8 mouse cellular contexts compared by ENCODE assay signal in genomic region chr6:124661995-124662394, GRCm38 (mm10). TPM values are rescaled to one million over a fixed set of nuclear protein-coding genes. Genes with fewer than 3 reads are reported as not detected.
DNase-seq lines count a peak whose midpoint lies in the region; ATAC-seq and TF ChIP-seq lines count a peak whose summit lies in the region.

No protein-coding gene starts in this region.

- no peak for ATAC-seq in heart, postnatal 0 days (ENCODE audit: insufficient read depth, low read depth)
- ATAC-seq in hindbrain, embryonic 13.5 days (ENCODE audit: low FRiP score) = no peak
- ATAC-seq in midbrain, embryonic 13.5 days = no peak

- no peak for TF ChIP-seq CTCF in heart, postnatal 0 days (IDR thresholded peaks at IDR 0.05; ENCODE audit: low read depth)
- no peak for TF ChIP-seq CTCF in bone marrow, adult 2 months (IDR thresholded peaks at IDR 0.05; ENCODE audit: control insufficient read depth, insufficient read depth, low read length)

- 33% methylated on average over 6 of the region's 6 CpGs for WGBS in heart, postnatal 0 days
- WGBS in bone marrow, adult 2 months = 26% methylated on average over 6 of the region's 6 CpGs
- 30% methylated on average over 6 of the region's 6 CpGs for WGBS in hindbrain, embryonic 13.5 days
- WGBS in midbrain, embryonic 13.5 days = 29% methylated on average over 6 of the region's 6 CpGs

- H3K4me2 ChIP-seq in heart, postnatal 0 days (ENCODE audit: low read depth, low read length) = peak overlapping the region; percentile 88
- peak overlapping the region; percentile 67 for H3K4me2 ChIP-seq in hindbrain, embryonic 13.5 days
- H3K4me2 ChIP-seq in midbrain, embryonic 13.5 days (replicated peaks) = peak overlapping the region; percentile 65

- H3K27me3 ChIP-seq in heart, postnatal 0 days (ENCODE audit: control insufficient read depth, insufficient read depth, low read length) = no peaks in the 10 kb centered on the region
- no peaks in the 10 kb centered on the region for H3K27me3 ChIP-seq in hindbrain, embryonic 13.5 days
- H3K27me3 ChIP-seq in midbrain, embryonic 13.5 days = no peaks in the 10 kb centered on the region

- no peak for TF ChIP-seq POLR2A in bone marrow, adult 2 months (IDR thresholded peaks at IDR 0.05; ENCODE audit: borderline replicate concordance, control insufficient read depth, low read depth, low read length)

- H3K9me3 ChIP-seq in heart, postnatal 0 days (replicated peaks; ENCODE audit: control insufficient read depth, low read length) = no peaks in the 10 kb centered on the region
- H3K9me3 ChIP-seq in hindbrain, embryonic 13.5 days = no peaks in the 10 kb centered on the region
- H3K9me3 ChIP-seq in midbrain, embryonic 13.5 days = no peaks in the 10 kb centered on the region

- H3K4me1 ChIP-seq in heart, postnatal 0 days (ENCODE audit: control insufficient read depth, insufficient read depth) = peaks cover 12% of the 10 kb centered on the region
- no peaks in the 10 kb centered on the region for H3K4me1 ChIP-seq in bone marrow, adult 2 months (ENCODE audit: control insufficient read depth, insufficient read depth, low read length)
- H3K4me1 ChIP-seq in hindbrain, embryonic 13.5 days (replicated peaks) = peaks cover 10% of the 10 kb centered on the region
- peaks cover 10% of the 10 kb centered on the region for H3K4me1 ChIP-seq in midbrain, embryonic 13.5 days (replicated peaks)

- no peaks in the 10 kb centered on the region for H3K36me3 ChIP-seq in heart, postnatal 0 days (replicated peaks; ENCODE audit: control insufficient read depth, insufficient read depth, low read length)
- H3K36me3 ChIP-seq in hindbrain, embryonic 13.5 days = no peaks in the 10 kb centered on the region
- no peaks in the 10 kb centered on the region for H3K36me3 ChIP-seq in midbrain, embryonic 13.5 days

- peak overlapping the region; percentile 63 for H3K9ac ChIP-seq in heart, postnatal 0 days (replicated peaks; ENCODE audit: low read depth, low read length)
- peak overlapping the region; percentile 78 for H3K9ac ChIP-seq in hindbrain, embryonic 13.5 days
- H3K9ac ChIP-seq in midbrain, embryonic 13.5 days (replicated peaks) = peak overlapping the region; percentile 72; the same call in 1 of the 2 replicates

- H3K4me3 ChIP-seq in heart, postnatal 0 days (ENCODE audit: low read depth, low read length) = peak overlapping the region; percentile 59
- peak overlapping the region; percentile 94 for H3K4me3 ChIP-seq in bone marrow, adult 2 months (replicated peaks; ENCODE audit: control insufficient read depth, low read depth, low read length)
- H3K4me3 ChIP-seq in hindbrain, embryonic 13.5 days = peak overlapping the region; percentile 60
- peak overlapping the region; percentile 64 for H3K4me3 ChIP-seq in midbrain, embryonic 13.5 days (replicated peaks)

- no peak for DNase-seq in heart, postnatal 0 days (ENCODE audit: low spot score)
- no peak for DNase-seq in heart, postnatal 14 days
- no peak for DNase-seq in urinary bladder, postnatal 25 days (ENCODE audit: low spot score)
- no peak for DNase-seq in left cerebral cortex, adult 11 months (ENCODE audit: low spot score)
- DNase-seq in thymus, adult 18-20 months = no peak

- TF ChIP-seq EP300 in heart, postnatal 0 days (IDR thresholded peaks at IDR 0.05; ENCODE audit: low read depth) = no peak

- H3K27ac ChIP-seq in heart, postnatal 0 days (ENCODE audit: low read depth) = peak overlapping the region; percentile 89
- H3K27ac ChIP-seq in bone marrow, adult 2 months (ENCODE audit: control insufficient read depth, insufficient read depth, low read depth, low read length, poor library complexity) = no peak overlapping the region
- H3K27ac ChIP-seq in hindbrain, embryonic 13.5 days = peak overlapping the region; percentile 85
- peak overlapping the region; percentile 71 for H3K27ac ChIP-seq in midbrain, embryonic 13.5 days

- intact Hi-C loops in heart, postnatal 14 days (cut with DNase I) = loop anchor here (2.0 to 5.0 kb wide), 3 partner anchors 40 to 97 kb away; partner anchors contain the start of genes Emg1 and Phb2

RNA-seq across cellular contexts. Expression of gene Lpcat3, which starts 0.8 kb away (rescaled TPM):
- 49.3 and 50.5 TPM in 2 replicates for total RNA-seq in heart, postnatal 0 days (2014; rRNA removed; ENCODE audit: low replicate concordance)
- polyA plus RNA-seq in heart, postnatal 0 days (2015; fragmentation: Nextera tagmentation; extraction: Ambion mirVana) = 61.1 and 62.7 TPM in 2 replicates
- total RNA-seq in heart, postnatal 14 days (2021) = 10 to 100 TPM; 54.0 to 56.7 TPM
- 67.0 and 77.5 TPM in 2 replicates for polyA plus RNA-seq in bone marrow, adult 2 months (2011; ENCODE audit: insufficient read depth, insufficient read length, low replicate concordance, missing spikeins)
- 38.5 and 52.2 TPM in 2 replicates for polyA plus RNA-seq in hindbrain, embryonic 13.5 days (2015; fragmentation: Nextera tagmentation; extraction: Ambion mirVana)
- 39.6 and 40.0 TPM in 2 replicates for polyA plus RNA-seq in midbrain, embryonic 13.5 days (2015; fragmentation: Nextera tagmentation; extraction: Ambion mirVana)

RNA-seq across cellular contexts. Expression of gene C1s2, which starts 26.1 kb away (rescaled TPM):
- total RNA-seq in heart, postnatal 0 days (2014; rRNA removed; ENCODE audit: low replicate concordance) = not detected in 2 replicates
- 0.08 TPM in 1 of 2 replicates, not detected in the other for polyA plus RNA-seq in heart, postnatal 0 days (2015; fragmentation: Nextera tagmentation; extraction: Ambion mirVana)
- total RNA-seq in heart, postnatal 14 days (2021) = under 1 TPM; 0.41 to 0.65 TPM
- polyA plus RNA-seq in bone marrow, adult 2 months (2011; ENCODE audit: insufficient read depth, insufficient read length, low replicate concordance, missing spikeins) = not detected in 2 replicates
- polyA plus RNA-seq in hindbrain, embryonic 13.5 days (2015; fragmentation: Nextera tagmentation; extraction: Ambion mirVana) = 0.06 and 0.16 TPM in 2 replicates
- polyA plus RNA-seq in midbrain, embryonic 13.5 days (2015; fragmentation: Nextera tagmentation; extraction: Ambion mirVana) = 0.13 TPM in 2 replicates

RNA-seq across cellular contexts. Expression of gene Emg1, which starts 50.0 kb away (rescaled TPM):
- total RNA-seq in heart, postnatal 0 days (2014; rRNA removed; ENCODE audit: low replicate concordance) = 94.9 and 106 TPM in 2 replicates
- 85.6 and 97.0 TPM in 2 replicates for polyA plus RNA-seq in heart, postnatal 0 days (2015; fragmentation: Nextera tagmentation; extraction: Ambion mirVana)
- total RNA-seq in heart, postnatal 14 days (2021) = 10 to 100 TPM; 58.8 to 68.4 TPM
- 101 and 149 TPM in 2 replicates for polyA plus RNA-seq in bone marrow, adult 2 months (2011; ENCODE audit: insufficient read depth, insufficient read length, low replicate concordance, missing spikeins)
- polyA plus RNA-seq in hindbrain, embryonic 13.5 days (2015; fragmentation: Nextera tagmentation; extraction: Ambion mirVana) = 111 and 118 TPM in 2 replicates
- 136 and 144 TPM in 2 replicates for polyA plus RNA-seq in midbrain, embryonic 13.5 days (2015; fragmentation: Nextera tagmentation; extraction: Ambion mirVana)

RNA-seq across cellular contexts. Expression of gene Phb2, which starts 50.1 kb away (rescaled TPM):
- total RNA-seq in heart, postnatal 0 days (2014; rRNA removed; ENCODE audit: low replicate concordance) = 407 and 409 TPM in 2 replicates
- polyA plus RNA-seq in heart, postnatal 0 days (2015; fragmentation: Nextera tagmentation; extraction: Ambion mirVana) = 423 and 432 TPM in 2 replicates
- 100 to 1,000 TPM; 326 to 358 TPM for total RNA-seq in heart, postnatal 14 days (2021)
- 143 and 213 TPM in 2 replicates for polyA plus RNA-seq in bone marrow, adult 2 months (2011; ENCODE audit: insufficient read depth, insufficient read length, low replicate concordance, missing spikeins)
- 254 and 257 TPM in 2 replicates for polyA plus RNA-seq in hindbrain, embryonic 13.5 days (2015; fragmentation: Nextera tagmentation; extraction: Ambion mirVana)
- polyA plus RNA-seq in midbrain, embryonic 13.5 days (2015; fragmentation: Nextera tagmentation; extraction: Ambion mirVana) = 258 and 276 TPM in 2 replicates
